In genomic region chr16:10805789-10806527, GRCm38 (mm10) we compare ENCODE assay signal across 24 mouse cellular contexts. TPM values are rescaled to one million over a fixed set of nuclear protein-coding genes. Genes with fewer than 3 reads are reported as not detected.
A peak's percentile ranks its signal among the peaks of the same experiment; 100 is the strongest.
DNase-seq lines count a peak whose midpoint lies in the region; ATAC-seq and TF ChIP-seq lines count a peak whose summit lies in the region.
"Had no signal": no experiment of that assay in that cellular context is flagged by ENCODE, and none has a peak within 500 bp of the region (broad histone marks: within the 10 kb centered on the region; RNA-seq: fewer than 3 reads in every experiment).

TSS of gene Prm1 (minus strand) at chr16:10805839.

- no peak within 1 kb of the TSS for H3ac ChIP-seq in myocyte (ENCODE audit: control insufficient read depth, insufficient read length)

- 62% methylated on average over 10 of the region's 10 CpGs for WGBS in liver, postnatal 0 days (ENCODE audit: insufficient replicate concordance)
- 61% methylated on average over 10 of the region's 10 CpGs for WGBS in liver, embryonic 12.5 days (ENCODE audit: insufficient replicate concordance)

- H3K4me1 ChIP-seq in liver, postnatal 0 days (ENCODE audit: insufficient read depth): no peaks in the 10 kb centered on the region
- H3K4me1 ChIP-seq in liver, embryonic 12.5 days: no peaks in the 10 kb centered on the region
- H3K4me1 ChIP-seq: forebrain, embryonic 13.5 days; heart, embryonic 15.5 days; neural tube, embryonic 12.5 days; stomach, embryonic 15.5 days had no signal

- H3K27ac ChIP-seq in liver, postnatal 0 days (ENCODE audit: low read depth): no peak within 1 kb of the TSS
- no peak within 1 kb of the TSS for H3K27ac ChIP-seq in liver, embryonic 12.5 days
- H3K27ac ChIP-seq: forebrain, embryonic 13.5 days; heart, embryonic 15.5 days; hindbrain, embryonic 12.5 days; liver, embryonic 14.5 days; neural tube, embryonic 12.5 days; stomach, embryonic 15.5 days had no signal

- no peak within 1 kb of the TSS for H3K9ac ChIP-seq in liver, postnatal 0 days (replicated peaks)
- no peak within 1 kb of the TSS for H3K9ac ChIP-seq in liver, embryonic 12.5 days
- H3K9ac ChIP-seq: forebrain, embryonic 13.5 days; heart, embryonic 15.5 days; hindbrain, embryonic 12.5 days; liver, embryonic 14.5 days; neural tube, embryonic 12.5 days; stomach, embryonic 15.5 days had no signal

- no peak within 1 kb of the TSS for H3K4me3 ChIP-seq in liver, postnatal 0 days (ENCODE audit: low read depth, low read length)
- H3K4me3 ChIP-seq in liver, embryonic 12.5 days: no peak within 1 kb of the TSS
- H3K4me3 ChIP-seq in myocyte: no peak within 1 kb of the TSS
- H3K4me3 ChIP-seq: forebrain, embryonic 13.5 days; heart, embryonic 15.5 days; hindbrain, embryonic 12.5 days; neural tube, embryonic 12.5 days; stomach, embryonic 15.5 days had no signal

- TF ChIP-seq CTCF in liver, postnatal 0 days (IDR thresholded peaks at IDR 0.05; ENCODE audit: low read depth): no peak

- no peak for TF ChIP-seq EP300 in liver, postnatal 0 days (IDR thresholded peaks at IDR 0.05; ENCODE audit: low read depth)

- ATAC-seq in liver, postnatal 0 days: 0 out of 2 replicates have a peak, but pooled peaks have one; percentile 29
- ATAC-seq in liver, embryonic 12.5 days: no peak
- ATAC-seq in common myeloid progenitor, adult 5-6 weeks (replicated peaks; ENCODE audit: low read depth, poor library complexity, severe bottlenecking): 0 out of 2 replicates have a peak, but pooled peaks have one; percentile 42
- ATAC-seq: forebrain, embryonic 13.5 days had no signal

- intact Hi-C loops in left cerebral cortex, postnatal 25 days (cut with DNase I): no loop called here

- no peak within 1 kb of the TSS for H3K4me2 ChIP-seq in liver, postnatal 0 days (ENCODE audit: low read depth, low read length)
- no peak within 1 kb of the TSS for H3K4me2 ChIP-seq in liver, embryonic 12.5 days
- H3K4me2 ChIP-seq in myocyte (ENCODE audit: low read depth): no peak within 1 kb of the TSS
- H3K4me2 ChIP-seq: forebrain, embryonic 13.5 days; heart, embryonic 15.5 days; hindbrain, embryonic 12.5 days; neural tube, embryonic 12.5 days; stomach, embryonic 15.5 days had no signal

- H3K9me3 ChIP-seq in liver, postnatal 0 days (ENCODE audit: low read length): no peaks in the 10 kb centered on the region
- no peaks in the 10 kb centered on the region for H3K9me3 ChIP-seq in liver, embryonic 12.5 days (replicated peaks)
- H3K9me3 ChIP-seq: forebrain, embryonic 13.5 days; heart, embryonic 15.5 days; hindbrain, embryonic 12.5 days; neural tube, embryonic 12.5 days; stomach, embryonic 15.5 days had no signal

- no peaks in the 10 kb centered on the region for H3K36me3 ChIP-seq in liver, postnatal 0 days (replicated peaks; ENCODE audit: insufficient read depth, low read length)
- no peaks in the 10 kb centered on the region for H3K36me3 ChIP-seq in liver, embryonic 12.5 days
- no peaks in the 10 kb centered on the region for H3K36me3 ChIP-seq in myocyte (ENCODE audit: control insufficient read depth, insufficient read depth)
- H3K36me3 ChIP-seq: heart, embryonic 15.5 days; hindbrain, embryonic 12.5 days; neural tube, embryonic 12.5 days; stomach, embryonic 15.5 days had no signal

- DNase-seq in liver, postnatal 0 days: peak; percentile 32
- DNase-seq in thymus, postnatal 14 days: peak; percentile 84
- DNase-seq in left cerebral cortex, postnatal 25 days (ENCODE audit: low spot score in 2 of 2): no peak
- no peak for DNase-seq in frontal cortex, postnatal 25 days (ENCODE audit: low spot score in 2 of 2)
- no peak for DNase-seq in right cerebral cortex, postnatal 36 days (ENCODE audit: low spot score in 2 of 2)
- DNase-seq: cerebellum, adult 9-11 months; heart, adult 18-20 months; kidney, adult 9 months; lung, postnatal 14 days; right cerebral cortex, postnatal 25 days had no signal

- H3K27me3 ChIP-seq in liver, postnatal 0 days (ENCODE audit: insufficient read depth, low read length): no peaks in the 10 kb centered on the region
- H3K27me3 ChIP-seq in liver, embryonic 12.5 days (replicated peaks): peaks cover 47% of the 10 kb centered on the region
- H3K27me3 ChIP-seq in myocyte (ENCODE audit: control insufficient read depth, insufficient read depth, insufficient read length): peaks cover 30% of the 10 kb centered on the region
- H3K27me3 ChIP-seq: forebrain, embryonic 13.5 days; heart, embryonic 15.5 days; hindbrain, embryonic 12.5 days; neural tube, embryonic 12.5 days; stomach, embryonic 15.5 days had no signal

- H3K79me2 ChIP-seq in myocyte (ENCODE audit: control insufficient read depth, insufficient read depth): no peaks in the 10 kb centered on the region

- TF ChIP-seq POLR2A in myocyte (IDR thresholded peaks at IDR 0.05; ENCODE audit: insufficient read length, low read depth): no peak

TF ChIP-seq in myocyte, 11 proteins besides CTCF, POLR2A, EP300 and RAD21:
- TF ChIP-seq MYOD1 (IDR thresholded peaks at IDR 0.05; ENCODE audit: control insufficient read depth in 1 of 3, insufficient read length in 2 of 3, low read depth in 2 of 3) (peak in 2 of 3 experiments; percentile 75 to 79), REST (IDR thresholded peaks at IDR 0.05; ENCODE audit: insufficient read depth, insufficient read length) (no peak), MYOG (IDR thresholded peaks at IDR 0.05; ENCODE audit: control insufficient read depth in 1 of 3, insufficient read depth in 1 of 3, insufficient read length in 2 of 3, low read depth in 2 of 3) (peak in 2 of 3 experiments; percentile 81 to 87)

RNA-seq across cellular contexts. Expression of gene Prm1, which starts in this region (rescaled TPM):
- polyA plus RNA-seq in liver, postnatal 0 days (2015; fragmentation: Nextera tagmentation; extraction: Ambion mirVana): not detected in 2 replicates
- not detected in 2 replicates for polyA plus RNA-seq in liver, embryonic 12.5 days (2016; fragmentation: Nextera tagmentation; extraction: Ambion mirVana)
- not detected in 2 replicates for total RNA-seq in common myeloid progenitor, adult 5-6 weeks (2017)
- not detected for polyA plus RNA-seq in myocyte (2012; fragmentation: generic; extraction: Trizol)
- not detected for total RNA-seq in left cerebral cortex, postnatal 25 days (2021)
- total RNA-seq: adrenal gland, postnatal 4 days; ES-E14; heart, adult 18-20 months; layer of hippocampus, postnatal 14 days; left cerebral cortex, postnatal 14 days had no signal
- polyA plus RNA-seq: forebrain, embryonic 13.5 days; hindbrain, embryonic 12.5 days; intestine, embryonic 14.5 days; liver, embryonic 14.5 days; neural tube, embryonic 12.5 days; stomach, embryonic 15.5 days had no signal

Comparison
In these comparisons a context has a peak if more than half of its experiments do, and no peak if none do; other contexts are left out.
1. Peak in DNase-seq and ATAC-seq in liver, postnatal 0 days; RNA of the gene not detected or under 1 TPM.
2. Peak in ATAC-seq in common myeloid progenitor, adult 5-6 weeks; RNA of the gene not detected or under 1 TPM.